ENCODE assay signal across 20 mouse cellular contexts in genomic region chr1:183213850-183214249, GRCm38 (mm10). TPM values are rescaled to one million over a fixed set of nuclear protein-coding genes. Genes with fewer than 3 reads are reported as not detected.
DNase-seq lines count a peak whose midpoint lies in the region; ATAC-seq and TF ChIP-seq lines count a peak whose summit lies in the region.
"Had no signal": no experiment of that assay in that cellular context is flagged by ENCODE, and none has a peak within 500 bp of the region (broad histone marks: within the 10 kb centered on the region; RNA-seq: fewer than 3 reads in every experiment).

No protein-coding gene starts in this region.

- no peak for TF ChIP-seq POLR2A in thymus, adult 2 months (IDR thresholded peaks at IDR 0.05; ENCODE audit: control insufficient read depth, extremely low read depth, insufficient read depth, low read length, poor library complexity)

- H3K9ac ChIP-seq in liver, embryonic 11.5 days (ENCODE audit: low read depth, low read length), result no peak overlapping the region
- H3K9ac ChIP-seq: forebrain, embryonic 12.5 days; hindbrain, embryonic 13.5 days; intestine, embryonic 15.5 days; lung, embryonic 14.5 days; stomach, embryonic 15.5 days had no signal

- H3K4me2 ChIP-seq in liver, embryonic 11.5 days, result no peak overlapping the region
- H3K4me2 ChIP-seq: forebrain, embryonic 12.5 days; hindbrain, embryonic 13.5 days; intestine, embryonic 15.5 days; lung, embryonic 14.5 days; stomach, embryonic 15.5 days had no signal

- peak; percentile 46; the same call in 1 of the 2 replicates for ATAC-seq in liver, embryonic 11.5 days (replicated peaks; ENCODE audit: low FRiP score)
- ATAC-seq in megakaryocyte-erythroid progenitor cell, adult 5-6 weeks (replicated peaks; ENCODE audit: low FRiP score, low TSS enrichment, poor library complexity, severe bottlenecking), result peak; percentile 92
- ATAC-seq: intestine, embryonic 15.5 days had no signal

- H3K27me3 ChIP-seq in thymus, adult 2 months (ENCODE audit: control insufficient read depth, insufficient read depth, low read length), result no peaks in the 10 kb centered on the region
- H3K27me3 ChIP-seq in liver, embryonic 11.5 days (replicated peaks; ENCODE audit: control insufficient read depth, insufficient read depth, low read length), result no peaks in the 10 kb centered on the region
- H3K27me3 ChIP-seq: forebrain, embryonic 12.5 days; hindbrain, embryonic 13.5 days; intestine, embryonic 15.5 days; stomach, embryonic 15.5 days had no signal

- TF ChIP-seq CTCF in thymus, adult 2 months (IDR thresholded peaks at IDR 0.05; ENCODE audit: borderline replicate concordance, control insufficient read depth, extremely low read depth, insufficient read depth, low read length, poor library complexity), result no peak

- H3K27ac ChIP-seq in thymus, adult 2 months (ENCODE audit: control insufficient read depth, insufficient read depth, low read length), result no peak overlapping the region
- H3K27ac ChIP-seq in liver, embryonic 11.5 days (ENCODE audit: low read depth, low read length), result no peak overlapping the region
- H3K27ac ChIP-seq: forebrain, embryonic 12.5 days; hindbrain, embryonic 13.5 days; intestine, embryonic 15.5 days; macrophage; stomach, embryonic 15.5 days had no signal

- H3K36me3 ChIP-seq in thymus, adult 2 months (ENCODE audit: control insufficient read depth, insufficient read depth, low read length), result no peaks in the 10 kb centered on the region
- H3K36me3 ChIP-seq in liver, embryonic 11.5 days (ENCODE audit: control insufficient read depth, insufficient read depth, low read length), result peaks cover 3% of the 10 kb centered on the region; the same call in 1 of the 2 replicates
- H3K36me3 ChIP-seq: hindbrain, embryonic 13.5 days; intestine, embryonic 15.5 days; stomach, embryonic 15.5 days had no signal

- peak; percentile 23 for DNase-seq in thymus, postnatal 0 days (ENCODE audit: low spot score)
- DNase-seq in thymus, adult 2 months, result no peak
- peak; percentile 54 for DNase-seq in brain, adult 2 months (ENCODE audit: low read depth, low spot score)
- no peak for DNase-seq in liver, embryonic 11.5 days (ENCODE audit: low spot score)
- DNase-seq in cerebellum, postnatal 36 days, result no peak
- no peak for DNase-seq in ovary, postnatal 10 days (ENCODE audit: low spot score)
- no peak for DNase-seq in urinary bladder, postnatal 25 days (ENCODE audit: low spot score)
- DNase-seq: cerebellum, adult 8-10 months; gastrocnemius, postnatal 14 days; heart, postnatal 10 days; kidney, postnatal 4 days; lung, embryonic 14.5 days; midbrain, embryonic 14.5 days; retina, postnatal 1 day had no signal

- no peak overlapping the region for H3K4me3 ChIP-seq in thymus, adult 2 months (ENCODE audit: control insufficient read depth, insufficient read depth, low read length)
- no peak overlapping the region for H3K4me3 ChIP-seq in liver, embryonic 11.5 days (ENCODE audit: low read depth, low read length)
- H3K4me3 ChIP-seq: forebrain, embryonic 12.5 days; hindbrain, embryonic 13.5 days; intestine, embryonic 15.5 days; stomach, embryonic 15.5 days had no signal

- H3K9me3 ChIP-seq in liver, embryonic 11.5 days (ENCODE audit: control insufficient read depth, low read length), result no peaks in the 10 kb centered on the region
- H3K9me3 ChIP-seq: forebrain, embryonic 12.5 days; hindbrain, embryonic 13.5 days; intestine, embryonic 15.5 days; stomach, embryonic 15.5 days had no signal

- WGBS in thymus, adult 2 months, result 79% methylated on average over 6 of the region's 6 CpGs
- 82% methylated on average over 6 of the region's 6 CpGs for WGBS in liver, embryonic 11.5 days

- peaks cover 8% of the 10 kb centered on the region; the same call in 1 of the 2 replicates for H3K4me1 ChIP-seq in thymus, adult 2 months (replicated peaks; ENCODE audit: control insufficient read depth, insufficient read depth, low read length)
- peaks cover 8% of the 10 kb centered on the region for H3K4me1 ChIP-seq in liver, embryonic 11.5 days (replicated peaks; ENCODE audit: control insufficient read depth, insufficient read depth, low read length)
- H3K4me1 ChIP-seq: stomach, embryonic 15.5 days had no signal

RNA-seq across cellular contexts. Expression of gene Disp1, which starts 7.5 kb away (rescaled TPM):
- polyA plus RNA-seq in thymus, postnatal 0 days (2015; fragmentation: Nextera tagmentation; extraction: Ambion mirVana), result 8.6 and 11.3 TPM in 2 replicates
- polyA plus RNA-seq in thymus, adult 2 months (2012; rRNA removed), result 28.9 and 29.7 TPM in 2 replicates
- 7.7 and 7.8 TPM in 2 replicates for polyA plus RNA-seq in liver, embryonic 11.5 days (2014; fragmentation: Nextera tagmentation; extraction: Ambion mirVana)
- total RNA-seq in megakaryocyte-erythroid progenitor cell, adult 5-6 weeks (2014; fragmentation: Nextera tagmentation), result 5.0 and 10.7 TPM in 2 replicates
- total RNA-seq in megakaryocyte-erythroid progenitor cell, adult 5-6 weeks (2017), result 3.2 and 9.9 TPM in 2 replicates

Comparison
In these comparisons a context has a peak if more than half of its experiments do, and no peak if none do; other contexts are left out.
1. DNase-seq: peak in thymus, postnatal 0 days (single experiment) and brain, adult 2 months (single experiment); none in thymus, adult 2 months (single experiment), liver, embryonic 11.5 days (single experiment), cerebellum, postnatal 36 days (0 of 2), ovary, postnatal 10 days (single experiment) and urinary bladder, postnatal 25 days (single experiment).